23 mouse cellular contexts compared by ENCODE assay signal in genomic region chr6:27460998-27461397, GRCm38 (mm10).
DNase-seq lines count a peak whose midpoint lies in the region; ATAC-seq lines count a peak whose summit lies in the region.
"Had no signal": no experiment of that assay in that cellular context is flagged by ENCODE, and none has a peak within 500 bp of the region (broad histone marks: within the 10 kb centered on the region; RNA-seq: fewer than 3 reads in every experiment).

No protein-coding gene starts in this region.

- ATAC-seq in kidney, embryonic 14.5 days (ENCODE audit: low FRiP score, low TSS enrichment), result peak; percentile 71; the same call in 1 of the 2 replicates
- ATAC-seq in neural tube, embryonic 13.5 days (ENCODE audit: low read depth), result peak; percentile 43; the same call in 1 of the 2 replicates
- ATAC-seq in neural tube, embryonic 15.5 days (ENCODE audit: low FRiP score), result no peak
- no peak for ATAC-seq in megakaryocyte, adult 5-6 weeks (ENCODE audit: poor library complexity, severe bottlenecking)
- ATAC-seq: CD4-positive, CD25-positive, alpha-beta regulatory T cell, adult 4 months; forebrain, embryonic 14.5 days; forebrain, postnatal 0 days; hindbrain, postnatal 0 days had no signal

- no peak overlapping the region for H3K4me3 ChIP-seq in kidney, embryonic 14.5 days (ENCODE audit: low read length)
- H3K4me3 ChIP-seq in neural tube, embryonic 13.5 days, result no peak overlapping the region
- no peak overlapping the region for H3K4me3 ChIP-seq in neural tube, embryonic 15.5 days (replicated peaks)
- H3K4me3 ChIP-seq: embryonic facial prominence, embryonic 12.5 days; embryonic facial prominence, embryonic 15.5 days; gastrocnemius, adult 2 months; hindbrain, embryonic 13.5 days had no signal

- H3K9me3 ChIP-seq in kidney, embryonic 14.5 days (ENCODE audit: control insufficient read depth, low read length), result no peaks in the 10 kb centered on the region
- H3K9me3 ChIP-seq in neural tube, embryonic 13.5 days, result no peaks in the 10 kb centered on the region
- no peaks in the 10 kb centered on the region for H3K9me3 ChIP-seq in neural tube, embryonic 15.5 days (replicated peaks)
- H3K9me3 ChIP-seq: embryonic facial prominence, embryonic 12.5 days; embryonic facial prominence, embryonic 15.5 days; hindbrain, embryonic 13.5 days had no signal

- no peak for DNase-seq in kidney, postnatal 14 days
- DNase-seq in mesoderm, embryonic 11.5 days (ENCODE audit: low read depth, low spot score), result peak; percentile 25
- DNase-seq: adrenal gland, adult 2 months; adrenal gland, postnatal 14 days; cerebellum, adult 11-12 months; cerebellum, adult 8-10 months; cerebellum, postnatal 10 days; cerebellum, postnatal 36 days; forebrain, postnatal 0 days; gastrocnemius, adult 2 months; gastrocnemius, postnatal 14 days; heart, adult 11 months had no signal

- no peaks in the 10 kb centered on the region for H3K27me3 ChIP-seq in kidney, embryonic 14.5 days (ENCODE audit: control insufficient read depth, insufficient read depth, low read length)
- H3K27me3 ChIP-seq in neural tube, embryonic 13.5 days, result no peaks in the 10 kb centered on the region
- H3K27me3 ChIP-seq in neural tube, embryonic 15.5 days (replicated peaks), result no peaks in the 10 kb centered on the region
- H3K27me3 ChIP-seq: embryonic facial prominence, embryonic 12.5 days; embryonic facial prominence, embryonic 15.5 days; hindbrain, embryonic 13.5 days had no signal

- H3K36me3 ChIP-seq in kidney, embryonic 14.5 days (ENCODE audit: control insufficient read depth, insufficient read depth, low read length), result no peaks in the 10 kb centered on the region
- H3K36me3 ChIP-seq in neural tube, embryonic 13.5 days, result no peaks in the 10 kb centered on the region
- no peaks in the 10 kb centered on the region for H3K36me3 ChIP-seq in neural tube, embryonic 15.5 days
- H3K36me3 ChIP-seq: embryonic facial prominence, embryonic 12.5 days; embryonic facial prominence, embryonic 15.5 days; hindbrain, embryonic 13.5 days had no signal

- no peak overlapping the region for H3K4me2 ChIP-seq in kidney, embryonic 14.5 days (replicated peaks; ENCODE audit: low read depth, low read length)
- no peak overlapping the region for H3K4me2 ChIP-seq in neural tube, embryonic 13.5 days
- H3K4me2 ChIP-seq in neural tube, embryonic 15.5 days, result no peak overlapping the region
- H3K4me2 ChIP-seq: embryonic facial prominence, embryonic 12.5 days; embryonic facial prominence, embryonic 15.5 days; heart, embryonic 11.5 days; hindbrain, embryonic 13.5 days had no signal

- H3K27ac ChIP-seq in kidney, embryonic 14.5 days (ENCODE audit: low read depth, low read length), result no peak overlapping the region
- H3K27ac ChIP-seq in neural tube, embryonic 13.5 days (replicated peaks), result no peak overlapping the region
- no peak overlapping the region for H3K27ac ChIP-seq in neural tube, embryonic 15.5 days (replicated peaks)
- H3K27ac ChIP-seq: embryonic facial prominence, embryonic 12.5 days; embryonic facial prominence, embryonic 15.5 days; gastrocnemius, adult 2 months; hindbrain, embryonic 13.5 days; hindbrain, postnatal 0 days had no signal

- no peak overlapping the region for H3K9ac ChIP-seq in kidney, embryonic 14.5 days (ENCODE audit: low read depth, low read length)
- H3K9ac ChIP-seq in neural tube, embryonic 13.5 days, result no peak overlapping the region
- no peak overlapping the region for H3K9ac ChIP-seq in neural tube, embryonic 15.5 days (replicated peaks)
- H3K9ac ChIP-seq: embryonic facial prominence, embryonic 12.5 days; embryonic facial prominence, embryonic 15.5 days; forebrain, postnatal 0 days; hindbrain, embryonic 13.5 days had no signal

- no peaks in the 10 kb centered on the region for H3K4me1 ChIP-seq in kidney, embryonic 14.5 days (ENCODE audit: control insufficient read depth, insufficient read depth, low read length)
- no peaks in the 10 kb centered on the region for H3K4me1 ChIP-seq in neural tube, embryonic 13.5 days (replicated peaks)
- no peaks in the 10 kb centered on the region for H3K4me1 ChIP-seq in neural tube, embryonic 15.5 days
- H3K4me1 ChIP-seq: embryonic facial prominence, embryonic 12.5 days; embryonic facial prominence, embryonic 15.5 days; hindbrain, embryonic 13.5 days had no signal

- 17% methylated on average over 5 of the region's 5 CpGs for WGBS in kidney, embryonic 14.5 days
- 28% methylated on average over 5 of the region's 5 CpGs for WGBS in neural tube, embryonic 13.5 days
- 16% methylated on average over 5 of the region's 5 CpGs for WGBS in neural tube, embryonic 15.5 days

Comparison
In these comparisons a context has a peak if more than half of its experiments do, and no peak if none do; other contexts are left out.
1. ATAC-seq: peak in kidney, embryonic 14.5 days (single experiment) and neural tube, embryonic 13.5 days (single experiment); none in neural tube, embryonic 15.5 days (single experiment) and megakaryocyte, adult 5-6 weeks (single experiment).